Mouse (Mus musculus): Measurements from ENCODE around the gene Nlrp3. TPM values are rescaled to one million over a fixed set of nuclear protein-coding genes. Genes with fewer than 3 reads are reported as not detected.
A peak's percentile ranks its signal among the peaks of the same experiment; 100 is the strongest.

Gene Nlrp3
- total RNA-seq, 2 experiments from 2014 or later, result 0.19 to 0.64 TPM

GRCm38 (mm10) chr11:59600872-59601271 is 59.5 kb downstream of the Nlrp3 start:
- intact Hi-C loops (cut with DNase I), result no loop called here
- peak in 1 of 2 experiments; percentile 27 for DNase-seq

- intact Hi-C loops (cut with DNase I), result no loop called here
Measured at GRCm38 (mm10) chr11:59602287-59602686, 60.9 kb downstream of the Nlrp3 start.

GRCm38 (mm10) chr11:59611646-59612045 is 70.3 kb downstream of the Nlrp3 start:
- intact Hi-C loops (cut with DNase I), result no loop called here
- DNase-seq, result no peak

More at GRCm38 (mm10) chr11:59602287-59602686, 60.9 kb downstream of the Nlrp3 start:
- no peak for DNase-seq

GRCm38 (mm10) chr11:59614120-59614519 is 72.8 kb downstream of the Nlrp3 start:
- intact Hi-C loops (cut with DNase I), result loop anchor here (1.0 kb wide), 1 partner anchor 89 kb away; no protein-coding TSS in a partner anchor

More at GRCm38 (mm10) chr11:59614120-59614519, 72.8 kb downstream of the Nlrp3 start:
- DNase-seq, result peak; percentile 50 to 68

Other genes with a start within 250 kb of the Nlrp3 start
- 1 to 10 TPM; 6.1 to 7.5 TPM for gene Wnt9a, start 234.6 kb upstream of the Nlrp3 start, total RNA-seq (2021)
- gene Prss38, start 165.9 kb upstream of the Nlrp3 start, total RNA-seq (2021), result not detected
- 10 to 100 TPM; 11.5 to 13.3 TPM for gene Jmjd4, start 91.5 kb upstream of the Nlrp3 start, total RNA-seq (2021)
- 10 to 100 TPM; 39.8 to 41.8 TPM for gene Snap47, start 90.4 kb upstream of the Nlrp3 start, total RNA-seq (2021)
- 1 to 10 TPM; 6.0 to 6.5 TPM for gene Zfp867, start 69.1 kb upstream of the Nlrp3 start, total RNA-seq (2021)
- 10 to 100 TPM; 21.9 to 25.1 TPM for gene Zkscan17, start 14.8 kb upstream of the Nlrp3 start, total RNA-seq (2021)
- not detected for gene Olfr222, start 34.7 kb downstream of the Nlrp3 start, total RNA-seq (2021)
- gene Olfr223, start 51.7 kb downstream of the Nlrp3 start, total RNA-seq (2021), result not detected
- 100 to 1,000 TPM; 210 to 229 TPM for gene Mprip, start 119.7 kb downstream of the Nlrp3 start, total RNA-seq (2021)
- 1 to 10 TPM in 1 of 2 experiments, under 1 TPM in 1; 0.82 to 1.9 TPM for gene Pld6, start 246.1 kb downstream of the Nlrp3 start, total RNA-seq (2021)

Measured in heart, postnatal 10 days (tissue).